Mouse (Mus musculus) heart, embryonic 16.5 days (tissue): Measurements from ENCODE around the gene Flcn. TPM values are rescaled to one million over a fixed set of nuclear protein-coding genes. Genes with fewer than 3 reads are reported as not detected.

Experiments
- ATAC-seq: fragments of 200-750 bp; cut with Nextera tagmentation; replicated peaks from 2 replicates; pipeline ENCODE4 v1.8.0; 2017; ENCODE audit warnings: moderate number of reproducible peaks; ENCODE audit not compliant: insufficient read depth, low FRiP score; ENCODE audit errors: extremely low read depth
- H3K27ac ChIP-seq: fragments of 300-500 bp; sonication (generic); 2 replicates; pipeline ENCODE4 v1.5.1; 2014; ENCODE audit warnings: mild to moderate bottlenecking, low read length, control low read depth, moderate library complexity
- H3K27me3 ChIP-seq: fragments of 300-500 bp; sonication (generic); 2 replicates; pipeline ENCODE4 v1.6.1; 2014; ENCODE audit warnings: low read length, mixed read lengths; ENCODE audit not compliant: control insufficient read depth, insufficient read depth
- H3K36me3 ChIP-seq: fragments of 300-500 bp; sonication (generic); 2 replicates; pipeline ENCODE4 v1.6.1; 2014; ENCODE audit not compliant: control insufficient read depth, insufficient read depth
- H3K4me1 ChIP-seq: fragments of 300-500 bp; sonication (generic); 2 replicates; pipeline ENCODE4 v1.6.1; 2014; ENCODE audit warnings: low read length, mixed read lengths; ENCODE audit not compliant: control insufficient read depth, insufficient read depth
- H3K4me2 ChIP-seq: fragments of 300-500 bp; sonication (generic); 2 replicates; pipeline ENCODE4 v1.6.1; 2014; ENCODE audit warnings: low read depth, mild to moderate bottlenecking, control low read depth, low read length
- H3K4me3 ChIP-seq: fragments of 300-500 bp; sonication (generic); 2 replicates; pipeline ENCODE4 v1.5.1; 2014; ENCODE audit warnings: mild to moderate bottlenecking, control low read depth, low read length
- H3K9ac ChIP-seq: fragments of 300-500 bp; sonication (generic); 2 replicates; pipeline ENCODE4 v1.6.1; 2014; ENCODE audit warnings: low read length, control low read depth
- H3K9me3 ChIP-seq: fragments of 300-500 bp; sonication (generic); replicated peaks from 2 replicates; pipeline ENCODE4 v1.6.1; 2016; ENCODE audit warnings: low read length; ENCODE audit not compliant: control insufficient read depth
- WGBS: fragments of 180-500 bp; shearing (Covaris S2); extraction: QIAGEN DNeasy Blood & Tissue Kit; methylation state at CpG from one replicate; pipeline ENCODE4 v1.1.7; 2014; 5-methylcytosine and 5-hydroxymethylcytosine counted together
- polyA plus RNA-seq: library from polyadenylated mRNA; unstranded; fragments of >200 nt; fragmentation: Nextera tagmentation; extraction: Ambion mirVana; gene quantifications from 2 replicates; pipeline ENCODE4 v1.2.1, GENCODE M21; 2015

Flcn gene
- polyA plus RNA-seq, 1 experiment from 2014 or later: 44.4 TPM

DNA sequence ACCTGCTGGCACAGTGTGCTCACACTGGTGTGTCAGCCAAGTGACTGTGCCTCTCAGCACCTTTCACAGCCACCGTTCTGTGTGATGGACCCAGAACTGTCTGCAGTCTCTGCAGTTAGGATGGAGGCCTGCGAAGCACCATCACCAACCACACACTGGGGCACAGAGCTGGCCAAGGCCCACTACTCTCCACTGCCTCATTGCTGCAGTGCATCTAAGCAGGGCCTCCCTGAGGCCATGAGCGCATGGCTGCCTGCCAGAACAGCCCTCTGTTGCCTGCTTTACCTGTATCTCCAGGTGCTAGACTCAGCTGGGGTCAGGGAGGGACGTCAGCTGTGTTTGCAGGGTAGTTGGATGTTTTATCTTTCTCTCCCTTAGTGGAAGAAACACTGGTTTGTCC is 65.4 kb downstream of the Flcn start:
- WGBS: 89% methylated on average over 4 of the region's 4 CpGs
- H3K4me3 ChIP-seq: no peak overlapping the region
- H3K27ac ChIP-seq: no peak overlapping the region
- peaks cover 51% of the 10 kb centered on the region for H3K36me3 ChIP-seq
- no peaks in the 10 kb centered on the region for H3K27me3 ChIP-seq
- no peaks in the 10 kb centered on the region for H3K9me3 ChIP-seq
- no peak for ATAC-seq
- H3K9ac ChIP-seq: no peak overlapping the region
- no peak overlapping the region for H3K4me2 ChIP-seq
- H3K4me1 ChIP-seq: no peaks in the 10 kb centered on the region

DNA sequence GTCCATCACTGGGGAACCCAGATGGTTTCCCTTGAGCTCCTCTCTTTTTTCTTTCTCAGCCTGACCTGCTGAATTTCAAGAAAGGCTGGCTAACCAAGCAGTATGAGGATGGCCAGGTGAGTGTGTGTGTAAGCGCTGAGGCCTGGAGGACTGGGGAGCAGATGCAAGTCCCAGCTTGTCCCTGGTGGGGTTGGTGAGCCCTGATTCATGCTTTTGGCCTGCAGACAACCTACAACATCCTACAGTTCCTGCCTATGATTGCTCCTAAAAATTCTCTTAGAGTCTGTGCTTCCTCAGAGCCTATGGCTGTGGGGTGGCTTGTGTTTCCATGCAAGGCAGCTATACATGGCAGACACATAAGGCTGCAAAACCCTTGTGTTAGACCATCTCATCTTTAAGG is 66.1 kb downstream of the Flcn start:
- H3K9me3 ChIP-seq: no peaks in the 10 kb centered on the region
- H3K27ac ChIP-seq: no peak overlapping the region
- WGBS: 100% methylated on average over 1 of the region's 1 CpGs
- peaks cover 48% of the 10 kb centered on the region for H3K36me3 ChIP-seq
- no peak for ATAC-seq
- H3K4me2 ChIP-seq: no peak overlapping the region
- H3K4me3 ChIP-seq: no peak overlapping the region
- no peaks in the 10 kb centered on the region for H3K27me3 ChIP-seq
- H3K4me1 ChIP-seq: no peaks in the 10 kb centered on the region
- no peak overlapping the region for H3K9ac ChIP-seq

DNA sequence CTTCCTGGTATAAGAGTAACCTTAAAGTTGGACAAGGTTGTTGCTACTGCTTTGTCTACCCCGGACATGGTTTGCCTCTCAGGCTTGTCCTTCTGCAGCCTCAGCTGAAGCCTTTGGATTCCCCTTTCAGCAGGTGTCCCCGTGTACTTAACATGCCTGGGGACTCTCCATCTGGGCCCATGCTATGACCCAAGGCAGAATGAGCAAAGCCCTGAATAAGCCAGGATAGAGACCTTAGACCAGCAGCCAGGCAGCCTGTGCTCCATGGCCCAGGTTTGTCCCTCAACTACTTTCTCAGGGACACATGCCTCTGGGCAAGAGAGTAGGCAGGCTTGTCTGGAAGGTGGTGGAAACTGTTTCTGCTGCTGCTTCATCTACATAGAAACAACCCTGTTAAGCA is 66.5 kb downstream of the Flcn start:
- H3K4me1 ChIP-seq: no peaks in the 10 kb centered on the region
- H3K36me3 ChIP-seq: peaks cover 47% of the 10 kb centered on the region
- WGBS: 90% methylated on average over 2 of the region's 2 CpGs
- H3K4me3 ChIP-seq: no peak overlapping the region
- no peak overlapping the region for H3K27ac ChIP-seq
- no peak overlapping the region for H3K9ac ChIP-seq
- H3K4me2 ChIP-seq: no peak overlapping the region
- H3K9me3 ChIP-seq: no peaks in the 10 kb centered on the region
- H3K27me3 ChIP-seq: no peaks in the 10 kb centered on the region
- ATAC-seq: no peak

DNA sequence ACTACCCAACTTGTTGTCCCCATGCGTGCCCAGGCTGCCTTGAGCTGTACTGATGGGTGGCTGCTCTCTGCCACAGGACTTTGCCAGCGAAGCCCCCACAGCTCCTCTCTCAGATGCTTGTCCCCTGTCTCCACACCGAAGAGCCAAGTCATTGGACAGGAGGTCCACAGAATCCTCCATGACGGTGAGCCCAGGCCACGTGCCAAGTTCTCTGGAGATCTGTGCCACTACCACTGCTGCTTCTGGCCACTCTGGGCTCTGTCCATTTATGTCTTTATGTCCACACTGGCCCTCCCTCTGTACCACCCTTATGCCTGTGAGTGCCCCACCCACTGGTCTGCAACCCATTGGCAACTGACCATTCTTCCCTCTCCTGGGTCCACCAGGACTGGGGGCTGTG is 67.9 kb downstream of the Flcn start:
- no peak overlapping the region for H3K9ac ChIP-seq
- 91% methylated on average over 5 of the region's 5 CpGs for WGBS
- 0 out of 2 replicates have a peak, but pooled peaks have one; percentile 18 for ATAC-seq
- no peaks in the 10 kb centered on the region for H3K9me3 ChIP-seq
- no peaks in the 10 kb centered on the region for H3K4me1 ChIP-seq
- H3K4me2 ChIP-seq: no peak overlapping the region
- H3K4me3 ChIP-seq: no peak overlapping the region
- H3K27ac ChIP-seq: no peak overlapping the region
- no peaks in the 10 kb centered on the region for H3K27me3 ChIP-seq
- H3K36me3 ChIP-seq: peaks cover 55% of the 10 kb centered on the region

Other genes starting within 250 kb of the Flcn start
- not detected in 2 replicates for gene Olfr222, start 233.8 kb downstream of the Flcn start, polyA plus RNA-seq
- gene Olfr223, start 216.7 kb downstream of the Flcn start, polyA plus RNA-seq: not detected in 2 replicates
- 26.6 and 34.2 TPM in 2 replicates for gene Mprip, start 148.7 kb downstream of the Flcn start, polyA plus RNA-seq
- gene Pld6, start 22.4 kb downstream of the Flcn start, polyA plus RNA-seq: 4.8 and 5.8 TPM in 2 replicates
- 42.4 and 42.7 TPM in 2 replicates for gene Nt5m, start 29.4 kb upstream of the Flcn start, polyA plus RNA-seq
- 154 and 173 TPM in 2 replicates for gene Cops3, start 29.8 kb upstream of the Flcn start, polyA plus RNA-seq
- 44.0 and 45.6 TPM in 2 replicates for gene Med9, start 138.2 kb upstream of the Flcn start, polyA plus RNA-seq
- gene Rasd1, start 154.9 kb upstream of the Flcn start, polyA plus RNA-seq: 7.7 and 9.0 TPM in 2 replicates
- gene Pemt, start 236.5 kb upstream of the Flcn start, polyA plus RNA-seq: 8.2 and 8.6 TPM in 2 replicates